Mouse (Mus musculus) kidney, postnatal 25 days (tissue): ENCODE data around the gene D330020A13Rik.
"Not testable (repeated sequence)": the region's sequence is repeated elsewhere in the genome, so short reads cannot be mapped to it uniquely, and the experiment has no call there.

ENCODE experiments used
- DNase-seq, 2 experiments: peaks; one replicate each; pipeline ENCODE4 v3.0.0; 2021; ENCODE audit warnings: mixed read lengths in 2 of 2

Gene D330020A13Rik

GRCm38 (mm10) chr6:120294056-120294784 is at the start of gene D330020A13Rik, which contains the start of gene B4galnt3:
D330020A13Rik (plus strand) TSS chr6:120294364.
B4galnt3 (minus strand) TSS chr6:120294559.
- peak; percentile 62 to 81 for DNase-seq

GRCm38 (mm10) chr6:120246676-120247075 is 47.5 kb upstream of the D330020A13Rik start:
- DNase-seq = no peak

GRCm38 (mm10) chr6:120249831-120250230 is 44.3 kb upstream of the D330020A13Rik start:
- DNase-seq = peak; percentile 48 to 68

- DNase-seq = peak; percentile 37 to 74
Observed at GRCm38 (mm10) chr6:120251010-120251409, 43.2 kb upstream of the D330020A13Rik start.

GRCm38 (mm10) chr6:120252741-120253140 is 41.4 kb upstream of the D330020A13Rik start:
- no peak for DNase-seq

- peak; percentile 69 to 71 for DNase-seq
Observed at GRCm38 (mm10) chr6:120254640-120255039, 39.5 kb upstream of the D330020A13Rik start.

GRCm38 (mm10) chr6:120255144-120255543 is 39.0 kb upstream of the D330020A13Rik start:
- peak in 1 of 2 experiments; percentile 32 for DNase-seq

GRCm38 (mm10) chr6:120255701-120256100 is 38.5 kb upstream of the D330020A13Rik start:
- no peak for DNase-seq

GRCm38 (mm10) chr6:120256431-120256935 is 37.7 kb upstream of the D330020A13Rik start:
- no peak for DNase-seq

- DNase-seq = no peak
Observed at GRCm38 (mm10) chr6:120259481-120259880, 34.7 kb upstream of the D330020A13Rik start.

GRCm38 (mm10) chr6:120262886-120263531 is 31.2 kb upstream of the D330020A13Rik start:
- DNase-seq = peak in 1 of 2 experiments; percentile 56

- peak; percentile 44 to 67 for DNase-seq
Observed at GRCm38 (mm10) chr6:120263608-120264007, 30.6 kb upstream of the D330020A13Rik start.

GRCm38 (mm10) chr6:120264151-120264550 is 30.0 kb upstream of the D330020A13Rik start:
- no peak for DNase-seq

- no peak for DNase-seq
Observed at GRCm38 (mm10) chr6:120274181-120274580, 20.0 kb upstream of the D330020A13Rik start.

- DNase-seq = no peak
Observed at GRCm38 (mm10) chr6:120274887-120275286, 19.3 kb upstream of the D330020A13Rik start.

GRCm38 (mm10) chr6:120275301-120275700 is 18.9 kb upstream of the D330020A13Rik start:
- DNase-seq = no peak

GRCm38 (mm10) chr6:120276874-120277449 is 17.2 kb upstream of the D330020A13Rik start:
- no peak for DNase-seq

GRCm38 (mm10) chr6:120287279-120287678 is 6.9 kb upstream of the D330020A13Rik start:
- DNase-seq = peak; percentile 21 to 61

- DNase-seq = no peak
Observed at GRCm38 (mm10) chr6:120288541-120288940, 5.6 kb upstream of the D330020A13Rik start.

GRCm38 (mm10) chr6:120289430-120289829 is 4.7 kb upstream of the D330020A13Rik start:
- no peak for DNase-seq

GRCm38 (mm10) chr6:120291396-120292009 is 2.7 kb upstream of the D330020A13Rik start:
- no peak for DNase-seq

- DNase-seq = peak; percentile 87 to 92
Observed at GRCm38 (mm10) chr6:120294785-120295133, 595 bp downstream of the D330020A13Rik start.

GRCm38 (mm10) chr6:120296589-120296988 is 2.4 kb downstream of the D330020A13Rik start:
- DNase-seq = not testable (repeated sequence)
